Mouse (Mus musculus): ENCODE results near the gene Rasl11b. TPM values are rescaled to one million over a fixed set of nuclear protein-coding genes. Genes with fewer than 3 reads are reported as not detected.
A peak's percentile ranks its signal among the peaks of the same experiment; 100 is the strongest.

Gene Rasl11b
- polyA plus RNA-seq (2015; fragmentation: Nextera tagmentation; extraction: Ambion mirVana): 23.6 and 27.8 TPM in 2 replicates

DNA sequence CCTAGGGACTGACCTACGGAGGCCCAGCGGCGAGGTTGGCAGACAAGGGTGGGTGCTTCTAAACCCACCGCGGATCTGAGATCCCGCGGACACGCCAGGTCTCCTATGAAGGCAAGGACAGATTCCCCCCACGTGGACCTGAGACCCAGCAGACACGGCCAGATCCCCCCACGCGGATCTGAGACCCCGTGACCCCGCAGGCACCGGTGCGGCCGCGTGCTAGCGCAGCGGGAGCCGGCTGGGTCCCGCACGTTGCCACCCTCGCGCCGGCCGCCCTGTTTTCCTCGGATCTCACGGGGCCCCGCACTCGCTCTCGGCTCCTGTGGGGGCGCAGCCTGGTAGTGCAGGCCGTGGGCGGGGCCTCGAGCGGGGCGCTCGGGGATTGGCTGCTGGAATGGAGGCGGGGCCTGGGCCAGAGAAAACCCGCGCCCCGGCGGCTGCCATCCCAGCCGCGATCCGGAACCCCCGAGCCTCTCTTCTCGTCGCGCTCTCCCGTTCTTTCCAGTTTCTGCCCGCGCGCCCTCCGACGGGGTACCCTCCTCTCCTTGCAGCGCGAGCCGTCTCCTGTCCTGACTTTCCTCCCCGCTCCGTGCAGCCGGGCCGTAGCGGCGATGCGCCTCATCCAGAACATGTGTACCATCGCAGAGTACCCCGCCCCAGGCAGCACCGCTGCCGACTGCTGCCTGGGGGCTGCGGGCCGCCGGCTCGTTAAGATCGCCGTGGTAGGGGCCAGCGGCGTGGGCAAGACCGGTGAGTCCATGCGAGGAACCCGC is at the start of gene Rasl11b:
Rasl11b (plus strand) TSS at position 446 of the 773 bp plus-strand sequence.
- H3K4me1 ChIP-seq (replicated peaks): peaks cover 64% of the 10 kb centered on the region
- peak within 1 kb of the TSS; percentile 90 for H3K9ac ChIP-seq
- H3K27me3 ChIP-seq: peaks cover 15% of the 10 kb centered on the region; the same call in 1 of the 2 replicates
- ATAC-seq (ENCODE audit: low read depth): peak; percentile 95
- peak within 1 kb of the TSS; percentile 90 for H3K4me3 ChIP-seq
- WGBS: under 1% methylated on average over 82 of the region's 82 CpGs
- peaks cover 10% of the 10 kb centered on the region; the same call in 1 of the 2 replicates for H3K36me3 ChIP-seq
- peak within 1 kb of the TSS; percentile 87 for H3K4me2 ChIP-seq
- no peaks in the 10 kb centered on the region for H3K9me3 ChIP-seq
- peak within 1 kb of the TSS; percentile 80 for H3K27ac ChIP-seq (replicated peaks)

- Histone ChIP-seq H3K27me3 (no peaks in the 10 kb centered on the region), H3K9ac (no peak overlapping the region), H3K4me2 (no peak overlapping the region), H3K4me1 (replicated peaks) (no peaks in the 10 kb centered on the region), H3K4me3 (no peak overlapping the region), H3K9me3 (no peaks in the 10 kb centered on the region), H3K27ac (replicated peaks) (no peak overlapping the region), H3K36me3 (no peaks in the 10 kb centered on the region)
- WGBS: 91% methylated on average over 10 of the region's 10 CpGs
- ATAC-seq (ENCODE audit: low read depth): no peak
Measured at GRCm38 (mm10) chr5:74147631-74148030, 47.5 kb upstream of the Rasl11b start.

DNA sequence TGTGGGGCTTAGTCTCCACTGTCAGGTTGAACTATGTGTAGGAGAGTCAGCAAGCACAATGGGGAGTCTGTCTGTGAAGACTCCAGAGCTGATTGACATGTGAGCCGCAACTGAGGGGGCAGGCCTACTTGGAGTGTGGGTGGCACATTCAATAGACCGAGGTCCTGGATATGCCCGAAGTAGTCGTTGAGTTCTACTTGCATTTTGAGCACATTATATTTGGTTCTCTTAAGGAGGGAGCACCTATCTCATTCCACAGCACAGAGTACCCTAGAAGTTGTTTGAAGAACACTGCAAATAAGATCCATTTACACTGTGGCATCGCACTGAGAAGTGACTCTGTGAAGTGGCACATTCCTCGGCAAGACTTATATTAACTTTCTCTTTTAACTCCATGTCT is 45.1 kb upstream of the Rasl11b start:
- Histone ChIP-seq H3K9ac (no peak overlapping the region), H3K4me1 (replicated peaks) (no peaks in the 10 kb centered on the region), H3K36me3 (no peaks in the 10 kb centered on the region), H3K9me3 (no peaks in the 10 kb centered on the region), H3K4me2 (no peak overlapping the region), H3K27ac (replicated peaks) (no peak overlapping the region), H3K27me3 (no peaks in the 10 kb centered on the region), H3K4me3 (no peak overlapping the region)
- 84% methylated on average over 6 of the region's 6 CpGs for WGBS
- ATAC-seq (ENCODE audit: low read depth): no peak

GRCm38 (mm10) chr5:74151774-74152173 is 43.3 kb upstream of the Rasl11b start:
- WGBS: 86% methylated on average over 11 of the region's 11 CpGs
- no peaks in the 10 kb centered on the region for H3K27me3 ChIP-seq
- no peak overlapping the region for H3K4me3 ChIP-seq

GRCm38 (mm10) chr5:74155860-74156351 is 39.2 kb upstream of the Rasl11b start:
- Histone ChIP-seq H3K36me3 (no peaks in the 10 kb centered on the region), H3K9me3 (no peaks in the 10 kb centered on the region), H3K27ac (replicated peaks) (no peak overlapping the region), H3K4me1 (replicated peaks) (no peaks in the 10 kb centered on the region), H3K9ac (no peak overlapping the region), H3K27me3 (no peaks in the 10 kb centered on the region), H3K4me3 (no peak overlapping the region), H3K4me2 (no peak overlapping the region)
- 30% methylated on average over 7 of the region's 7 CpGs for WGBS
- 0 out of 2 replicates have a peak, but pooled peaks have one; percentile 19 for ATAC-seq (ENCODE audit: low read depth)

More at GRCm38 (mm10) chr5:74151774-74152173, 43.3 kb upstream of the Rasl11b start:
- no peaks in the 10 kb centered on the region for H3K36me3 ChIP-seq
- no peaks in the 10 kb centered on the region for H3K9me3 ChIP-seq
- no peak for ATAC-seq (ENCODE audit: low read depth)
- no peak overlapping the region for H3K4me2 ChIP-seq
- H3K9ac ChIP-seq: no peak overlapping the region
- no peaks in the 10 kb centered on the region for H3K4me1 ChIP-seq (replicated peaks)
- H3K27ac ChIP-seq (replicated peaks): no peak overlapping the region

DNA sequence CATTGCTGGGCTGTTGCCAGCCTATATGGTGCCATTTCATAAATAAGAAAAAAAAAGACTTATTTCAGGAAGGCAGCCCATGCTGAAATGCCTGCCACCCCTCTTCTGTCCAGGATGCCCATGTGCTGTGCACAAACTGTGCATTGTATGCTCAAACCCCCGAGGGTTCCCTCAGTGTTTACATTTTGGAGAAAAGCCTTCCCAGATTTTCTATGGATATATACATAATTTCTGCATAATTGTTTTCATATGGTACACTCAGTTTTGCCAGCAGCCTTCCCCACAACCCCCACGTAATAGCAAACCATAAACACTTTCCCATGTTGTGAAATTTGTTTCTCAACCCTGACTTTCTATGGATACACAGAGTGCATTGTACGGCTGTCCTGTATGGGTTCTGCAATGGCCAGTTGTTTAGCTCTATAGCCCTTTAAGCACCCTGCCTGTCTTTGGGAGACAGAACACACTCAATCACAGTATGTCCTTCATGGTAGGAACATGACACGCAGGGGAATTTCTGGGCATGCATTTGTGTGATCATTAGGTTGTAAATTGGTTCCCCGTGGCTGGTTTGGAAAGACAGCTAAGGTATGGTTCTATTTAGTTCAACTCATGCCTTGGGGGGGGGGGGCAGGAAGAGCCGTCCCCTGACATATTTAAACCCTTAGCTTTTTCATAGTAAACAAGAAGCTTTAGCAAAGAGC is 36.0 kb upstream of the Rasl11b start:
- Histone ChIP-seq H3K4me1 (replicated peaks) (peaks cover 13% of the 10 kb centered on the region), H3K27ac (replicated peaks) (no peak overlapping the region), H3K27me3 (no peaks in the 10 kb centered on the region), H3K9ac (no peak overlapping the region), H3K4me2 (no peak overlapping the region), H3K9me3 (no peaks in the 10 kb centered on the region), H3K4me3 (no peak overlapping the region), H3K36me3 (no peaks in the 10 kb centered on the region)
- no peak for ATAC-seq (ENCODE audit: low read depth)
- WGBS: 73% methylated on average over 6 of the region's 6 CpGs

DNA sequence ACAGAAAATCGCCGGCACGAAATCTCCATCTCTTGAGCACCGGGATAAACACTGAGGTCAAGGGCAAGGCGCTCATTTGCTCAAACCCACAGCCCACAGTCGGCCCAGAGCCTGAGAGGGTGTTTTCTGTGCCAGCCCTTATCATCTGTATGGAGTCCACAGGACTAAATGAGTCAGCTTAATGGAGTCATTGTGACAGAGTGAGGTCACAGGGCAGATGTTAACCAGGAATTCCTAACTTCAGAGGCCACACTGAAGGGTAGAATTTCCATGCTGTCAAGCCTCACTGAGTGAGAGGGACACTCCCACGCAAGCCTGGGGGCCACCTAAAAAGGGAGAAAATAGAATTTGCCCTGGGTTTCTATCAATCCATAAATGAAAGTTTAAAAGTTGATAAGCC is 35.2 kb upstream of the Rasl11b start:
- peaks cover 13% of the 10 kb centered on the region for H3K4me1 ChIP-seq (replicated peaks)
- no peak for ATAC-seq (ENCODE audit: low read depth)
- 81% methylated on average over 7 of the region's 7 CpGs for WGBS

DNA sequence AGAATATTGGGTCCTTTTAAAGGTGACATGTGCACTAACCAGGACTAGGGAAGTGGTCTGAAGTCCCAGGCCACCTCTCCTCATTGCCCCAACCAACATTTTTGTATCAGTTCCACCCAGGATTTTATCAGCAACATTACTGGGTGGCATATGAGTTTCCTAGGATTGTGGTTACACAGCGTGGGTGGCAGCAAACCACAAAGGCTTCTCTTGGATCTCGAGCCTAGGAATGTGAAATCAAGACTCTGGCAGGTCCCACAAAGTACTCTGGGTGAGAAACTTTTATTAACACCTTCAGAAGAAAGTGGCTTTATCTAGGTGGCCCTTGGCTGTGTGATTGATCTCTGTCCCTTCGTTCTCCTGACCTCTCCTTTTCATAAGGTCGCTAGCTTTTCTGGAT is 34.7 kb upstream of the Rasl11b start:
- Histone ChIP-seq H3K9ac (no peak overlapping the region), H3K27me3 (no peaks in the 10 kb centered on the region), H3K27ac (replicated peaks) (no peak overlapping the region), H3K9me3 (no peaks in the 10 kb centered on the region), H3K36me3 (no peaks in the 10 kb centered on the region), H3K4me1 (replicated peaks) (peaks cover 13% of the 10 kb centered on the region), H3K4me3 (no peak overlapping the region), H3K4me2 (no peak overlapping the region)
- no peak for ATAC-seq (ENCODE audit: low read depth)
- 80% methylated on average over 4 of the region's 4 CpGs for WGBS

More for the DNA sequence above, 35.2 kb upstream of the Rasl11b start:
- H3K4me3 ChIP-seq: no peak overlapping the region
- H3K36me3 ChIP-seq: no peaks in the 10 kb centered on the region
- H3K27me3 ChIP-seq: no peaks in the 10 kb centered on the region
- H3K9me3 ChIP-seq: no peaks in the 10 kb centered on the region
- no peak overlapping the region for H3K9ac ChIP-seq
- H3K27ac ChIP-seq (replicated peaks): no peak overlapping the region
- no peak overlapping the region for H3K4me2 ChIP-seq

GRCm38 (mm10) chr5:74161297-74161926 is 33.7 kb upstream of the Rasl11b start:
- Histone ChIP-seq H3K9ac (0 out of 2 replicates have a peak overlapping the region, but pooled peaks have one; percentile 22), H3K4me1 (replicated peaks) (peaks cover 13% of the 10 kb centered on the region), H3K4me2 (peak overlapping the region; percentile 41), H3K27ac (replicated peaks) (peak overlapping the region; percentile 46), H3K36me3 (no peaks in the 10 kb centered on the region), H3K27me3 (no peaks in the 10 kb centered on the region), H3K4me3 (no peak overlapping the region; the same call in 1 of the 2 replicates), H3K9me3 (no peaks in the 10 kb centered on the region)
- 32% methylated on average over 15 of the region's 15 CpGs for WGBS
- 0 out of 2 replicates have a peak, but pooled peaks have one; percentile 43 for ATAC-seq (ENCODE audit: low read depth)

DNA sequence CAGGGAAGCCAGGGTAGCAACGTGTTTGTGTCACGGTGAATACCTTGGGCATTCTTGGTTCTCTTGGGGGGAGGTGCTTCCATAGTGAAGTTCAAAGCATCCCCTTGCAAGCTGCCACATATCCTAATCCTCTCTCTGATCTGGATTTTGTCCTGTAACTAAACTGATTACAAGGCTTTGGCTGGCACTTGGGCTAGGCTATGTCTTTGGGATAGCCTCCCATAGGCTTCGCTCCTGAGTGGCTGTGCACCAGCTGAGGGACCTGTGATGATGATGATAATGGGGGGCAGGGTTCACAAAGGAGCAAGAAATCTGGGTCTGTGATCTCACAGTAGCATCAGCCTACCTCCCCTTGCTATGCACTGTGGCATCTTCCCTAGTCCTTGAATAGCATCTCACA is 33.1 kb upstream of the Rasl11b start:
- Histone ChIP-seq H3K36me3 (no peaks in the 10 kb centered on the region), H3K4me2 (peak overlapping the region; percentile 41), H3K27ac (replicated peaks) (no peak overlapping the region), H3K27me3 (no peaks in the 10 kb centered on the region), H3K9me3 (no peaks in the 10 kb centered on the region), H3K4me3 (no peak overlapping the region), H3K4me1 (replicated peaks) (peaks cover 13% of the 10 kb centered on the region), H3K9ac (0 out of 2 replicates have a peak overlapping the region, but pooled peaks have one; percentile 22)
- ATAC-seq (ENCODE audit: low read depth): no peak
- WGBS: 50% methylated on average over 3 of the region's 3 CpGs

DNA sequence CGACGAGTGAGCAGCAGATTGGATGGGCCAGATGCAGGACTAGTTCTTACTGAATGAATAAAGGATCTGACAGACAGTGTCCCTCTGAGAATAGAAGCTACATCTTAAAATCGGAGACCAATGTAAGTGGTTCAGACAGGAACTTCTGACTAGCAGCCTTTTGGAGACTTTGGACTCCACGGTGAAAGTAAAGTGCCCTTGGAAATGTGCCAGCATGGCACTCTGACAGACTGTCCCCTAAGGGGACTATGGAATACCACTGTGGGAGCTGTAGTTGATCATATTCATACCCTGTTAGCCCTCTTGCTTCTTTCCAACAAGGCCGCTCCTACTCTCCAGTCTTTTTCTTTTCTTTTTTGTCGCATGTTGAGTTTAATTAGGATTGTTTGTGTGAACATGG is 31.9 kb upstream of the Rasl11b start:
- no peaks in the 10 kb centered on the region for H3K27me3 ChIP-seq
- H3K4me3 ChIP-seq: no peak overlapping the region
- ATAC-seq (ENCODE audit: low read depth): no peak
- H3K4me2 ChIP-seq: no peak overlapping the region
- 83% methylated on average over 6 of the region's 6 CpGs for WGBS
- H3K36me3 ChIP-seq: no peaks in the 10 kb centered on the region
- peaks cover 13% of the 10 kb centered on the region for H3K4me1 ChIP-seq (replicated peaks)
- no peak overlapping the region for H3K9ac ChIP-seq
- no peak overlapping the region for H3K27ac ChIP-seq (replicated peaks)
- no peaks in the 10 kb centered on the region for H3K9me3 ChIP-seq

- H3K4me1 ChIP-seq (replicated peaks): peaks cover 13% of the 10 kb centered on the region
- WGBS: 86% methylated on average over 7 of the region's 7 CpGs
- H3K4me2 ChIP-seq: no peak overlapping the region
- no peak overlapping the region for H3K4me3 ChIP-seq
- no peaks in the 10 kb centered on the region for H3K27me3 ChIP-seq
- no peak for ATAC-seq (ENCODE audit: low read depth)
- H3K36me3 ChIP-seq: no peaks in the 10 kb centered on the region
- H3K9ac ChIP-seq: no peak overlapping the region
- H3K9me3 ChIP-seq: no peaks in the 10 kb centered on the region
- no peak overlapping the region for H3K27ac ChIP-seq (replicated peaks)
Measured at GRCm38 (mm10) chr5:74164547-74164946, 30.5 kb upstream of the Rasl11b start.
